Mouse (Mus musculus): ENCODE measurements around the gene Grid2.

Gene Grid2

GRCm38 (mm10) chr6:64073406-64073805, 817.7 kb downstream of the Grid2 start:
- peak; percentile 78 for DNase-seq

- peak; percentile 54 for DNase-seq
Measured at GRCm38 (mm10) chr6:64077911-64078310, 822.2 kb downstream of the Grid2 start.

GRCm38 (mm10) chr6:64098662-64099061, 843.0 kb downstream of the Grid2 start:
- peak; percentile 19 for DNase-seq

GRCm38 (mm10) chr6:64114594-64114993, 858.9 kb downstream of the Grid2 start:
- no peak for DNase-seq

GRCm38 (mm10) chr6:64136275-64136674, 880.6 kb downstream of the Grid2 start:
- DNase-seq = no peak

GRCm38 (mm10) chr6:64148613-64149012, 892.9 kb downstream of the Grid2 start:
- no peak for DNase-seq

- no peak for DNase-seq
Measured at GRCm38 (mm10) chr6:64174995-64175612, 919.4 kb downstream of the Grid2 start.

GRCm38 (mm10) chr6:64193646-64194045, 938.0 kb downstream of the Grid2 start:
- DNase-seq = no peak

- DNase-seq = no peak
Measured at GRCm38 (mm10) chr6:64202396-64203122, 946.9 kb downstream of the Grid2 start.

GRCm38 (mm10) chr6:64236351-64236750, 980.7 kb downstream of the Grid2 start:
- peak; percentile 12 for DNase-seq

GRCm38 (mm10) chr6:64240526-64240925, 984.9 kb downstream of the Grid2 start:
- DNase-seq = no peak

- peak; percentile 30 for DNase-seq
Measured at GRCm38 (mm10) chr6:64245951-64246350, 990.3 kb downstream of the Grid2 start.

- DNase-seq = peak; percentile 25
Measured at GRCm38 (mm10) chr6:64251041-64251440, 995.4 kb downstream of the Grid2 start.

- no peak for DNase-seq
Measured at GRCm38 (mm10) chr6:64263517-64263916, 1007.8 kb downstream of the Grid2 start.

GRCm38 (mm10) chr6:64264224-64264623, 1008.5 kb downstream of the Grid2 start:
- DNase-seq = no peak

- DNase-seq = no peak
Measured at GRCm38 (mm10) chr6:64274319-64275114, 1018.8 kb downstream of the Grid2 start.

GRCm38 (mm10) chr6:64279927-64280326, 1024.3 kb downstream of the Grid2 start:
- DNase-seq = no peak

GRCm38 (mm10) chr6:64293761-64294160, 1038.1 kb downstream of the Grid2 start:
- no peak for DNase-seq

- DNase-seq = peak; percentile 47
Measured at GRCm38 (mm10) chr6:64297633-64298032, 1042.0 kb downstream of the Grid2 start.

GRCm38 (mm10) chr6:64304709-64305476, 1049.2 kb downstream of the Grid2 start:
- no peak for DNase-seq

GRCm38 (mm10) chr6:64308631-64309030, 1053.0 kb downstream of the Grid2 start:
- no peak for DNase-seq

GRCm38 (mm10) chr6:64313132-64313531, 1057.5 kb downstream of the Grid2 start:
- no peak for DNase-seq

GRCm38 (mm10) chr6:64326936-64327335, 1071.3 kb downstream of the Grid2 start:
- DNase-seq = no peak

Data from cerebellum, adult 9-11 months (tissue).